ENCODE assay signal across 8 mouse cellular contexts in genomic region chr17:57166800-57167791, GRCm38 (mm10). TPM values are rescaled to one million over a fixed set of nuclear protein-coding genes. Genes with fewer than 3 reads are reported as not detected.
A peak's percentile ranks its signal among the peaks of the same experiment; 100 is the strongest.
DNase-seq lines count a peak whose midpoint lies in the region; ATAC-seq and TF ChIP-seq lines count a peak whose summit lies in the region.

No protein-coding gene starts in this region.

- no peak overlapping the region for H3K4me3 ChIP-seq in ES-E14 (ENCODE audit: insufficient read depth in 1 of 2, low read depth in 1 of 2, low read length in 2 of 2, poor library complexity in 1 of 2, severe bottlenecking in 1 of 2)
- no peak overlapping the region for H3K4me3 ChIP-seq in forebrain, embryonic 16.5 days (replicated peaks; ENCODE audit: low read length)
- H3K4me3 ChIP-seq in lung, embryonic 14.5 days (ENCODE audit: low read depth, low read length): no peak overlapping the region
- H3K4me3 ChIP-seq in thymus, adult 2 months (ENCODE audit: control insufficient read depth, insufficient read depth, low read length): no peak overlapping the region

- no peak overlapping the region for H3K9ac ChIP-seq in ES-E14 (ENCODE audit: insufficient read depth, low read depth, low read length, poor library complexity, severe bottlenecking)
- H3K9ac ChIP-seq in forebrain, embryonic 16.5 days (replicated peaks; ENCODE audit: low read depth, low read length): no peak overlapping the region
- no peak overlapping the region for H3K9ac ChIP-seq in lung, embryonic 14.5 days

- H3K9me3 ChIP-seq in ES-E14 (ENCODE audit: control insufficient read depth, insufficient read depth, low read depth, low read length): no peaks in the 10 kb centered on the region
- H3K9me3 ChIP-seq in forebrain, embryonic 16.5 days (ENCODE audit: control insufficient read depth, low read length): no peaks in the 10 kb centered on the region
- no peaks in the 10 kb centered on the region for H3K9me3 ChIP-seq in lung, embryonic 14.5 days (ENCODE audit: low read depth, low read length)

- H3K4me2 ChIP-seq in forebrain, embryonic 16.5 days (ENCODE audit: low read length): no peak overlapping the region
- H3K4me2 ChIP-seq in lung, embryonic 14.5 days: no peak overlapping the region

- H3K27ac ChIP-seq in ES-E14 (ENCODE audit: insufficient read depth, low read depth, low read length, poor library complexity, severe bottlenecking): no peak overlapping the region
- no peak overlapping the region for H3K27ac ChIP-seq in forebrain, embryonic 16.5 days (ENCODE audit: low read length)
- H3K27ac ChIP-seq in lung, embryonic 14.5 days (ENCODE audit: low read depth): no peak overlapping the region
- H3K27ac ChIP-seq in thymus, adult 2 months (ENCODE audit: control insufficient read depth, insufficient read depth, low read length): no peak overlapping the region

- WGBS in forebrain, embryonic 16.5 days: 11% methylated on average over 11 of the region's 11 CpGs
- WGBS in lung, embryonic 14.5 days: 12% methylated on average over 11 of the region's 11 CpGs
- WGBS in thymus, adult 2 months: 25% methylated on average over 11 of the region's 11 CpGs

- no peaks in the 10 kb centered on the region for H3K36me3 ChIP-seq in ES-E14 (ENCODE audit: control insufficient read depth, insufficient read depth, low read length, poor library complexity, severe bottlenecking)
- H3K36me3 ChIP-seq in forebrain, embryonic 16.5 days (ENCODE audit: control insufficient read depth, insufficient read depth): no peaks in the 10 kb centered on the region
- no peaks in the 10 kb centered on the region for H3K36me3 ChIP-seq in lung, embryonic 14.5 days (ENCODE audit: insufficient read depth)
- no peaks in the 10 kb centered on the region for H3K36me3 ChIP-seq in thymus, adult 2 months (ENCODE audit: control insufficient read depth, insufficient read depth, low read length)

- intact Hi-C loops in heart, postnatal 36 days (cut with DNase I): loop anchor here (1.0 to 5.0 kb wide), 6 partner anchors 71 to 358 kb away; partner anchors contain the start of gene Alkbh7

- TF ChIP-seq CTCF in lung, embryonic 14.5 days (IDR thresholded peaks at IDR 0.05; ENCODE audit: low read depth): peak; percentile 96
- peak; percentile 84; the same call in 1 of the 2 replicates for TF ChIP-seq CTCF in thymus, adult 2 months (IDR thresholded peaks at IDR 0.05; ENCODE audit: borderline replicate concordance, control insufficient read depth, extremely low read depth, insufficient read depth, low read length, poor library complexity)

- TF ChIP-seq POLR2A in thymus, adult 2 months (IDR thresholded peaks at IDR 0.05; ENCODE audit: control insufficient read depth, extremely low read depth, insufficient read depth, low read length, poor library complexity): no peak

- DNase-seq in ES-E14 (ENCODE audit: low read depth, low spot score): peak; percentile 80
- DNase-seq in cerebellum, adult 11-12 months: peak; percentile 80
- peak; percentile 88 to 95 for DNase-seq in heart, postnatal 36 days
- DNase-seq in layer of hippocampus, adult 18-20 months (ENCODE audit: low spot score in 2 of 2): peak; percentile 79 to 91
- DNase-seq in lung, embryonic 14.5 days: peak; percentile 95
- DNase-seq in ovary, adult 18-20 months (ENCODE audit: low spot score): peak; percentile 37
- peak; percentile 84 for DNase-seq in thymus, adult 2 months

- H3K4me1 ChIP-seq in ES-E14 (ENCODE audit: control insufficient read depth in 2 of 2, insufficient read depth in 2 of 2, low read length in 2 of 2, poor library complexity in 1 of 2): peaks cover 0 to 6% of the 10 kb centered on the region in 2 experiments; a peak in 1 of 4 replicates
- no peaks in the 10 kb centered on the region for H3K4me1 ChIP-seq in forebrain, embryonic 16.5 days (replicated peaks; ENCODE audit: control insufficient read depth, insufficient read depth, low read length)
- H3K4me1 ChIP-seq in lung, embryonic 14.5 days (ENCODE audit: insufficient read depth): no peaks in the 10 kb centered on the region
- H3K4me1 ChIP-seq in thymus, adult 2 months (replicated peaks; ENCODE audit: control insufficient read depth, insufficient read depth, low read length): no peaks in the 10 kb centered on the region

- no peaks in the 10 kb centered on the region for H3K27me3 ChIP-seq in forebrain, embryonic 16.5 days (replicated peaks; ENCODE audit: control insufficient read depth, insufficient read depth, low read length)
- H3K27me3 ChIP-seq in lung, embryonic 14.5 days (ENCODE audit: insufficient read depth, low read length): no peaks in the 10 kb centered on the region
- H3K27me3 ChIP-seq in thymus, adult 2 months (ENCODE audit: control insufficient read depth, insufficient read depth, low read length): no peaks in the 10 kb centered on the region

- peak; percentile 92 for ATAC-seq in forebrain, embryonic 16.5 days
- peak; percentile 85 for ATAC-seq in lung, embryonic 14.5 days (ENCODE audit: insufficient read depth)

- in situ Hi-C loops in ES-E14 (cut with MboI; ENCODE audit: low sequenced_read_pairs in 2 of 2, unreplicated experiment in 2 of 2): no loop called here

TF ChIP-seq in ES-E14, 5 proteins besides CTCF, POLR2A, EP300 and RAD21:
- peak; percentile 88 for TF ChIP-seq ZC3H11A (IDR thresholded peaks at IDR 0.05; ENCODE audit: borderline replicate concordance, low read depth, low read length)
- no peak for TF ChIP-seq HCFC1 (IDR thresholded peaks at IDR 0.05; ENCODE audit: borderline replicate concordance, insufficient read depth, low read length)
TF ChIP-seq in ES-E14: peak in this region for 1.

RNA-seq across cellular contexts. Expression of gene Cd70, which starts 17.5 kb away (rescaled TPM):
- 1.2 TPM in 1 of 2 replicates, not detected in the other for total RNA-seq in ES-E14 (2012; rRNA removed)
- 0.30 TPM in 1 of 2 replicates, not detected in the other for polyA plus RNA-seq in forebrain, embryonic 16.5 days (2015; fragmentation: Nextera tagmentation; extraction: Ambion mirVana)
- total RNA-seq in heart, postnatal 36 days (2021): not detected
- under 1 TPM in 1 of 2 experiments, not detected in 1; 0.40 TPM for total RNA-seq in layer of hippocampus, adult 18-20 months (2021)
- polyA plus RNA-seq in lung, embryonic 14.5 days (2014; fragmentation: Nextera tagmentation; extraction: Ambion mirVana): not detected in 2 replicates
- polyA plus RNA-seq in thymus, adult 2 months (2012; rRNA removed): 10.5 and 11.0 TPM in 2 replicates

RNA-seq across cellular contexts. Expression of gene Tnfsf14, which starts 26.9 kb away (rescaled TPM):
- total RNA-seq in ES-E14 (2012; rRNA removed): 0.13 TPM in 1 of 2 replicates, not detected in the other
- polyA plus RNA-seq in forebrain, embryonic 16.5 days (2015; fragmentation: Nextera tagmentation; extraction: Ambion mirVana): not detected in 2 replicates
- total RNA-seq in heart, postnatal 36 days (2021): not detected
- not detected for total RNA-seq in layer of hippocampus, adult 18-20 months (2021)
- 0.16 and 0.46 TPM in 2 replicates for polyA plus RNA-seq in lung, embryonic 14.5 days (2014; fragmentation: Nextera tagmentation; extraction: Ambion mirVana)
- polyA plus RNA-seq in thymus, adult 2 months (2012; rRNA removed): 6.5 and 6.7 TPM in 2 replicates

Comparison
In these comparisons a context has a peak if more than half of its experiments do, and no peak if none do; other contexts are left out.
1. DNase-seq: peak in every context shown above with its lines; median percentile 95 in lung, embryonic 14.5 days; 92 in heart, postnatal 36 days; 85 in layer of hippocampus, adult 18-20 months; 84 in thymus, adult 2 months; 80 in ES-E14; 80 in cerebellum, adult 11-12 months; 37 in ovary, adult 18-20 months.